Mouse (Mus musculus) skeletal muscle tissue, adult 2 months (tissue): ENCODE data around the gene Gabrg2.

Experiments used
- DNase-seq: peaks from one replicate; pipeline ENCODE4 v3.0.0-alpha.2; 2012; ENCODE audit warnings: low read depth, low spot score

The Gabrg2 gene

DNA sequence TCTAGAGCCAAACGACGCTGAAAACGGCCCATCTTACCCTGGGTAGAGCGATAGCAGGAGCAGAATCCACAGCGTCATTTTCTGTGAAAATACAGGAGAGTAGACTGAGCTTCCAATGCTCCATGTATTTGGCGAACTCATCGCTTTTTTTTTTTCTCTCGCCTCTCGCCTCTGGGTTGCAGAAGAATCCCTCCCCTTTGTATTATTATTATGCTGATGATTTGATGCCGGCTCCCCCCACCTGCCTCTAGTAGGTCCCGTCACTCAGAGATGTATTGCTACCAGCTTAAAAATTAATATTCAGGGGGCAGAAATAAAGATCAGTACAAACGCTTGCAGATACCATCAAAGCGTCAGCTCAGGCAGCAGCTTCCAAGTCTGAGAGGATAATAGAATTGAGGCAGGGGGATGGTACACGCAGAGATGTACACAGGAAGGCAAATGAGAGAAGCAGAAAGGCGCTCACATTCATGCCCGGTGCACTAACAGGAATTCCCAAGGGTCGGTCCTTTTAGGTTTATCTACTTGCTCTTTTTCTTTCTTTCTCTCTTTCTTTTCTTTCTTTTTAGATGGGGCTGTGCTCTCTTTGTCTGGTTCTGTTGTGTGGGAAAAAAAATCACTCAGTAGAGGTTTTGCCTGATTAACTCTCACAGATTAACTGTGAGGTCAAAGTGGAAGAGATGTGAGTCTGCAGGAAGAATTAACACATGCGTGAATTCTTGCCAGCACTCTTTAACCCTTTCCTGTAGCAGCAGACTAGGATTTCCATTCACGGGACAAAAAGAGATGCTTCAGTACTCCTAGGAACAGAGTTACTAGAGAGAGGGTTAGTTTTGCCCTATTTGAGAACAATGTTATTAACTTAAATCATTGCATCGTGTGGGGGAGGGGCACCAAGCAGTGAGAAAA lies at the start of gene Gabrg2:
Gabrg2 (minus strand) TSS at position 668 of the 909 bp plus-strand sequence.
- no peak for DNase-seq

GRCm38 (mm10) chr11:42048201-42048600 lies 47.5 kb upstream of the Gabrg2 start:
- DNase-seq: no peak

DNA sequence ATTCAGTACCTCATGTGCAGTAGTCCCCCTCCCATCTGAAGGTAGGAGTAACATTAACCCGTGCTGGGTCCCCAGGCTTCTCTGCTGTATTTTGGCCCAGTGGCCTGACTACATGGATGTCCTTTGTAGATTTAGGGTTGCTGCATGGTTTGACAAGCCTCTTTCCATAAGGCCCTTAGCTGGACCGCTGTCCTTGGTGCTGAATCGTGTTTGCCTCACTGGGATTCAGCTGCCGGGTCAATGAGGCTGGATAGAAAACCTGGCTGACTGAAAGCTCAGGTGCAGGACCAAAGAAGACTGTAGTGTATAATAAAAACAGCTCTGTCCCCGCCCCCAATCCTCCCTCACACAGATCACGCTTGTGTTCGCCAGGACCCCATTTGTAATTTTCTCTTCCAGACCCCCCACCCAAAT lies 1.2 kb downstream of the Gabrg2 start:
- no peak for DNase-seq

DNA sequence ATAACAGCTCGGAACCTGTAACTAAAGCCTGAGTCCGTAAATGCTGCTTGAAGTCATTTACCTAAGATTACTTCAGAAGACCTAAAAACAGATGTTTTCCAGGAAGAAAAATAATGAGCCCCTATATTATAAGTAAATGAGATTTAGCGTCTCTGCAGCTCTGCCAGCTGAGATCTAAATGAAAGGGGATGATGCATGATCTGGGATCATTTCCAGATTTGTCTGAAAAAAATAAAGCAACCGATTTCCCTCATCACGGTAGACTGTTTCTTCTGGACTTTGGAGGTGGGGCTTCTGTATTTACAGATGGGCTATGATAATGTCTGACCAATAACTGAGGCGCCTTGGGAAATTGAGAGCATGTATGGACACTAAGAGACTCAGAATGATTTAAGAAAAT lies 20.5 kb downstream of the Gabrg2 start:
- no peak for DNase-seq

- no peak for DNase-seq
These were observed 32.1 kb downstream of the Gabrg2 start for GRCm38 (mm10) chr11:41968595-41968994.

- no peak for DNase-seq
These were observed 38.0 kb downstream of the Gabrg2 start for GRCm38 (mm10) chr11:41962706-41963105.

GRCm38 (mm10) chr11:41953550-41953949 lies 47.1 kb downstream of the Gabrg2 start:
- DNase-seq: no peak

DNA sequence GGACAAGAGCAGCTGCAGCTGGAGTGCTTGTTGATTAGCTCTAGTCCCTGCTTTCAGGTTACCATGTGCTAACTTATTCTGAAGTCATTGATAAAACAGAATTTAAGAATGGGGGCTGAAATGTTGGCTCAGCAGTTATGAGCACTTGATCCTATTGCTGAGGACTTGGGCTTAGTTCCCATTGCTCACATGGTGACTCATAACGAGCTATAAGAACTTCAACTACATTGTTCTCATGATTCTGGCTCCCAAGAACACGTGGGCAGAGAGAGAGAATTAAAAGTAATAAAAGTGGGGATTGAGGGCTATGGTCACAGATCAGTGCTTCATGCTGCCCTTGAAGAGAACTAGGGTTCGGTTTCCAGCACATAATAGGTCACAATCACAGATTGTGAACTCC lies 48.8 kb downstream of the Gabrg2 start:
- no peak for DNase-seq

DNA sequence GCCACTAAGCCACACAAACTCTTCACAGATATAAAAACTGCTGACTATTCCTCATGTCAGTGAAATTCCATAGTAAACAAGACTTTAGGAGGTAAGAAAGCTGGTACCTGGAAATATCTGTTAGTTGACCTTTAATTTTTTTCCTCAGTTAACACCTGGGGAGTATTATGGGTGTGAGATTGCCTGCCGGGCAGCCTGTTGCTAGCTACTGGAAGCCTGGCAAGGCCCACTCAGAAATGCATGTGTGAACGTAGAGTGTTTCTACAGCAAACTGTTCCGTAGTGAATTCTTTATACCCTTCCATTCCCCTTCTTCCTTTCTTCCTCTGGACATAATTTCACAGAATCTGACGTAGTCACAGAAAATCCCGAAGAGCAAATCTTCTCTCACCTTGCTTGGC lies 55.2 kb downstream of the Gabrg2 start:
- no peak for DNase-seq

DNA sequence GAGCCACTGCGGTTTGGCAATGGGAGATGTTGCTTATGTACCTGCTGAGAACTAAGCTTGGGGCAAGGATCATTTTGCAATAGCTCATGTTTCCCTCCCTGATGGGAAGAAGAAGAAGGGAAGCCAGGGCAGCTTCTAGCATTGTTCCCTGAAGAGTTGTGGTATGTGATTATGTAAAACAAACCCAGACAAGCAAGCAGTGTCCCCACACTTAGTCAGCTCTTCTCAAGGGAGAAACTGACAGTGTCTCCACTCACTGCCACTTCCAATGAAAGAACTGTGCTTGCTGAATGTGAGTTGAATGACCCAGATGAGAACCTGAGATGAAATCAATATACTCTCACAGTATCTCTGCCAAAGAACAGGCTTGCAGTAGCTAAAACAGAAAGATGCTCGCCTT lies 62.7 kb downstream of the Gabrg2 start:
- no peak for DNase-seq

GRCm38 (mm10) chr11:41918864-41919263 lies 81.8 kb downstream of the Gabrg2 start:
- no peak for DNase-seq

DNA sequence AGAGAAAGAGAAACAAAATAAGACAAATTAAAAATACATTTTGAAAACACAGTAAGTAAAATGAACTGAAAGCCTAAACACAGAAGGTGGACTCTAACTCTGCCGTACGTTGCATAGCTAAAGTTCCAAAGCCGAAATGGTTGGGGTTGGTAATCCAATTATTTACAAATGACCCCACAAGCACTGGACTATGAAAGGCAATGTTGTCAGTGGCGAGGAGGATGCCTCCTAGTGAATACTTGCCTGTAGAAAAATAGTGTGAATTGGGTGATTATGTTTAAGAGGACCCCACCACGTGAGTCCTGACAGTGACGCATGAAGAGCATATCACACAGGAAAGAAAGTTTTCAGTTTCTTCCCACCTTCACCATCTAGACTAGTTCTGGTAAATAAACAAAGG lies 86.6 kb downstream of the Gabrg2 start:
- DNase-seq: no peak

DNA sequence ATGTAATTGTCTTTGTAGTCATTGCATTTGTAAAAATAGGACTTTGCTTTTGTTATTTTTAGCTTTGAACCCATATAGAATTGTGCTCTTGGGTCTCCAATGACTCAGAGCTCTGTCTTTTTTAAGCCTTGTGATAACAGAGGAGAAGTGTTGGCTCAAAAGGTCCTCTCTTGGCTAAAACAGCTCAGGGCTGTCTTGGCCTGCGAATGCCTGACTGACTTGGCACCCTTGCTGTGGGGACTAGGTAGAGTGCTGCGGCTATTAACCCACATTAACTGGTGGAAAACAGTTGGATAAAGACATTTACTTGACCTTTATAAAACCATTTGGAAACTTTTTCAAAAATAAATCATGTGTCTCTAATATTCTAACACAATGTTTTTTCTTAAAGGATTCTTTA lies 97.0 kb downstream of the Gabrg2 start:
- DNase-seq: no peak
